8 mouse cellular contexts compared by ENCODE assay signal in genomic region chr7:31126851-31127724, GRCm38 (mm10). TPM values are rescaled to one million over a fixed set of nuclear protein-coding genes. Genes with fewer than 3 reads are reported as not detected.
A peak's percentile ranks its signal among the peaks of the same experiment; 100 is the strongest.
DNase-seq lines count a peak whose midpoint lies in the region; ATAC-seq and TF ChIP-seq lines count a peak whose summit lies in the region.

Gene Scn1b (minus strand): TSS chr7:31127003.

- WGBS in kidney, embryonic 15.5 days = under 1% methylated on average over 41 of the region's 60 CpGs
- 3% methylated on average over 40 of the region's 60 CpGs for WGBS in liver, embryonic 14.5 days (ENCODE audit: insufficient replicate concordance)
- 2% methylated on average over 59 of the region's 60 CpGs for WGBS in neural tube, embryonic 12.5 days

- no peaks in the 10 kb centered on the region for H3K9me3 ChIP-seq in kidney, embryonic 15.5 days (replicated peaks)
- H3K9me3 ChIP-seq in liver, embryonic 14.5 days (ENCODE audit: control insufficient read depth, low read length) = no peaks in the 10 kb centered on the region
- H3K9me3 ChIP-seq in neural tube, embryonic 12.5 days = no peaks in the 10 kb centered on the region

- H3K36me3 ChIP-seq in kidney, embryonic 15.5 days = peaks cover 40% of the 10 kb centered on the region
- H3K36me3 ChIP-seq in liver, embryonic 14.5 days (replicated peaks; ENCODE audit: control insufficient read depth, insufficient read depth, low read depth) = peaks cover 3% of the 10 kb centered on the region
- peaks cover 39% of the 10 kb centered on the region for H3K36me3 ChIP-seq in neural tube, embryonic 12.5 days

- TF ChIP-seq EP300 in liver, embryonic 14.5 days (IDR thresholded peaks at IDR 0.05; ENCODE audit: low read depth) = no peak

- peak within 1 kb of the TSS; percentile 99 for H3K4me2 ChIP-seq in kidney, embryonic 15.5 days
- peak within 1 kb of the TSS; percentile 54 for H3K4me2 ChIP-seq in liver, embryonic 14.5 days (ENCODE audit: low read depth)
- H3K4me2 ChIP-seq in neural tube, embryonic 12.5 days (replicated peaks) = peak within 1 kb of the TSS; percentile 94

- H3K9ac ChIP-seq in kidney, embryonic 15.5 days = peak within 1 kb of the TSS; percentile 49
- no peak within 1 kb of the TSS for H3K9ac ChIP-seq in liver, embryonic 14.5 days (replicated peaks)
- H3K9ac ChIP-seq in neural tube, embryonic 12.5 days = peak within 1 kb of the TSS; percentile 65

- H3K4me3 ChIP-seq in kidney, embryonic 15.5 days (replicated peaks) = peak within 1 kb of the TSS; percentile 61
- peak within 1 kb of the TSS; percentile 27 to 42 for H3K4me3 ChIP-seq in liver, embryonic 14.5 days (ENCODE audit: insufficient read depth in 1 of 2, low read depth in 2 of 2, low read length in 2 of 2)
- peak within 1 kb of the TSS; percentile 55 for H3K4me3 ChIP-seq in neural tube, embryonic 12.5 days

- peaks cover 42% of the 10 kb centered on the region for H3K27me3 ChIP-seq in kidney, embryonic 15.5 days
- peaks cover 30% of the 10 kb centered on the region for H3K27me3 ChIP-seq in liver, embryonic 14.5 days (ENCODE audit: control insufficient read depth, insufficient read depth, low read length)
- peaks cover 42% of the 10 kb centered on the region for H3K27me3 ChIP-seq in neural tube, embryonic 12.5 days (replicated peaks)

- TF ChIP-seq CTCF in liver, embryonic 14.5 days (IDR thresholded peaks at IDR 0.05; ENCODE audit: low read depth) = no peak

- peaks cover 18% of the 10 kb centered on the region for H3K4me1 ChIP-seq in kidney, embryonic 15.5 days
- 0 out of 4 replicates have a peak, but pooled peaks cover 0 to 2% of the 10 kb centered on the region in 2 experiments for H3K4me1 ChIP-seq in liver, embryonic 14.5 days (replicated peaks; ENCODE audit: control insufficient read depth in 2 of 2, insufficient read depth in 2 of 2, low read length in 1 of 2)
- H3K4me1 ChIP-seq in neural tube, embryonic 12.5 days = peaks cover 12% of the 10 kb centered on the region

- H3K27ac ChIP-seq in kidney, embryonic 15.5 days = no peak within 1 kb of the TSS
- H3K27ac ChIP-seq in liver, embryonic 14.5 days = no peak within 1 kb of the TSS
- H3K27ac ChIP-seq in neural tube, embryonic 12.5 days = no peak within 1 kb of the TSS

- DNase-seq in thymus, postnatal 4 days = peak; percentile 48
- no peak for DNase-seq in thymus, postnatal 10 days (ENCODE audit: low spot score in 2 of 2)
- peak; percentile 40 for DNase-seq in embryo, embryonic 10.5 days (ENCODE audit: low spot score)
- DNase-seq in heart, adult 18-20 months = peak; percentile 69 to 79
- no peak for DNase-seq in liver, embryonic 14.5 days (ENCODE audit: low read depth in 3 of 3, low spot score in 3 of 3)
- no peak for DNase-seq in thymus, postnatal 36 days

- ATAC-seq in kidney, embryonic 15.5 days (replicated peaks; ENCODE audit: low FRiP score) = peak; percentile 52
- peak; percentile 35; the same call in 1 of the 2 replicates for ATAC-seq in liver, embryonic 14.5 days (ENCODE audit: insufficient read depth)
- ATAC-seq in neural tube, embryonic 12.5 days (ENCODE audit: low FRiP score, low read depth) = peak; percentile 48; the same call in 1 of the 2 replicates

RNA-seq across cellular contexts. Expression of gene Scn1b, which starts in this region (rescaled TPM):
- 10 to 100 TPM; 39.2 to 40.1 TPM for total RNA-seq in heart, adult 18-20 months (2021)
- polyA plus RNA-seq in kidney, embryonic 15.5 days (2015; fragmentation: Nextera tagmentation; extraction: Ambion mirVana) = 1.4 and 2.0 TPM in 2 replicates
- 0.97 and 1.0 TPM in 2 replicates for polyA plus RNA-seq in liver, embryonic 14.5 days (2012; rRNA removed)
- 0.45 and 0.52 TPM in 2 replicates for polyA plus RNA-seq in liver, embryonic 14.5 days (2014; fragmentation: Nextera tagmentation; extraction: Ambion mirVana)
- 2.5 and 2.8 TPM in 2 replicates for polyA plus RNA-seq in neural tube, embryonic 12.5 days (2016; fragmentation: Nextera tagmentation; extraction: Ambion mirVana)

Comparison
In these comparisons a context has a peak if more than half of its experiments do, and no peak if none do; other contexts are left out.
1. DNase-seq: peak in thymus, postnatal 4 days (single experiment), embryo, embryonic 10.5 days (single experiment) and heart, adult 18-20 months (2 of 2); none in thymus, postnatal 10 days (0 of 2), liver, embryonic 14.5 days (0 of 3) and thymus, postnatal 36 days (0 of 2).
2. Peak in every context shown above with its lines, with median percentiles within 50 percentile points of each other: ATAC-seq, H3K4me2 ChIP-seq and H3K4me3 ChIP-seq.